20 mouse cellular contexts compared by ENCODE assay signal in the genomic region with DNA sequence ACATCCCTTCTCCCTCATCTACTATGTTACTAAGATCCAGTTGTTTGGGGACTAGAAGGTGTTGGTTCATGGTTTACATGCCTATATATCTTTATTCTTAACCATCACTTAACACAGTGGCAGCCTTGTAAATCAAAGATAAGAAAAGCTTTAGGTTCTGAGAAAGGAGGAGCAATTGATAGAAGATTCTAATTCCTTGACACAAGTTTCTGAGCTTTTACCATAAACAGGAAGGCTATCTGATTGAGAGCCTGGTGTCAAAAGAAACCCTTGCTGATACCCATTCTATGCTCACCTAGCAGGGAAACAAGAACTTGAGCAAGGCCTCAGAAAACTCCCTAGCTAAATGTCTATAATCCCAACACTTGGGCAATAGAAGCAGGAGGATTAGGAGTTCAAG. TPM values are rescaled to one million over a fixed set of nuclear protein-coding genes. Genes with fewer than 3 reads are reported as not detected.
DNase-seq lines count a peak whose midpoint lies in the region; ATAC-seq and TF ChIP-seq lines count a peak whose summit lies in the region.
"Had no signal": no experiment of that assay in that cellular context is flagged by ENCODE, and none has a peak within 500 bp of the region (broad histone marks: within the 10 kb centered on the region; RNA-seq: fewer than 3 reads in every experiment).

No protein-coding gene starts in this region.

- ATAC-seq in liver, embryonic 13.5 days (ENCODE audit: low read depth): peak; percentile 11; the same call in 1 of the 2 replicates
- ATAC-seq in liver, embryonic 11.5 days (replicated peaks; ENCODE audit: low FRiP score): no peak
- ATAC-seq in liver, embryonic 15.5 days (ENCODE audit: insufficient read depth): no peak
- ATAC-seq: activated CD4-positive, CD25-positive, alpha-beta regulatory T cell, adult 4 months; forebrain, embryonic 13.5 days; forebrain, embryonic 15.5 days; Patski had no signal

- intact Hi-C loops in left cerebral cortex, postnatal 25 days (cut with DNase I): no loop called here

- no peaks in the 10 kb centered on the region for H3K9me3 ChIP-seq in liver, embryonic 13.5 days (replicated peaks)
- no peaks in the 10 kb centered on the region for H3K9me3 ChIP-seq in liver, embryonic 11.5 days (ENCODE audit: control insufficient read depth, low read length)
- H3K9me3 ChIP-seq in MEL (replicated peaks; ENCODE audit: insufficient read depth, low read length): no peaks in the 10 kb centered on the region
- H3K9me3 ChIP-seq in liver, embryonic 15.5 days (replicated peaks): no peaks in the 10 kb centered on the region
- H3K9me3 ChIP-seq: embryonic facial prominence, embryonic 10.5 days; embryonic facial prominence, embryonic 12.5 days; forebrain, embryonic 13.5 days; forebrain, embryonic 15.5 days had no signal

- no peak overlapping the region for H3K4me3 ChIP-seq in liver, embryonic 13.5 days (replicated peaks)
- H3K4me3 ChIP-seq in liver, embryonic 11.5 days (ENCODE audit: low read depth, low read length): no peak overlapping the region
- no peak overlapping the region for H3K4me3 ChIP-seq in MEL (ENCODE audit: control insufficient read depth in 1 of 2, insufficient read depth in 1 of 2, low read depth in 2 of 2, low read length in 2 of 2)
- H3K4me3 ChIP-seq in liver, embryonic 15.5 days (replicated peaks): no peak overlapping the region
- H3K4me3 ChIP-seq: embryonic facial prominence, embryonic 10.5 days; embryonic facial prominence, embryonic 12.5 days; forebrain, embryonic 13.5 days; forebrain, embryonic 15.5 days had no signal

- H3K4me2 ChIP-seq in liver, embryonic 13.5 days: 0 out of 2 replicates have a peak overlapping the region, but pooled peaks have one; percentile 1
- H3K4me2 ChIP-seq in liver, embryonic 11.5 days: no peak overlapping the region
- H3K4me2 ChIP-seq in liver, embryonic 15.5 days: no peak overlapping the region
- H3K4me2 ChIP-seq: embryonic facial prominence, embryonic 12.5 days; forebrain, embryonic 13.5 days; forebrain, embryonic 15.5 days had no signal

- H3K27ac ChIP-seq in liver, embryonic 13.5 days: peak overlapping the region; percentile 68
- no peak overlapping the region for H3K27ac ChIP-seq in liver, embryonic 11.5 days (ENCODE audit: low read depth, low read length)
- H3K27ac ChIP-seq in MEL (ENCODE audit: control insufficient read depth, low read depth, low read length): peak overlapping the region; percentile 39; the same call in 1 of the 2 replicates
- peak overlapping the region; percentile 59 for H3K27ac ChIP-seq in liver, embryonic 15.5 days (replicated peaks)
- H3K27ac ChIP-seq: embryonic facial prominence, embryonic 10.5 days; embryonic facial prominence, embryonic 12.5 days; forebrain, embryonic 13.5 days; forebrain, embryonic 15.5 days had no signal

- peak; percentile 50; a peak in 3 of 4 replicates for TF ChIP-seq EP300 in MEL (IDR thresholded peaks at IDR 0.05; ENCODE audit: low read depth in 1 of 2, low read length in 2 of 2)

- DNase-seq in liver, embryonic 13.5 days: no peak
- no peak for DNase-seq in liver, embryonic 11.5 days (ENCODE audit: low spot score)
- DNase-seq in MEL (ENCODE audit: low read depth, low spot score): peak; percentile 46
- no peak for DNase-seq in layer of hippocampus, adult 18-20 months (ENCODE audit: low spot score in 2 of 2)
- DNase-seq in left cerebral cortex, postnatal 25 days (ENCODE audit: low spot score in 2 of 2): no peak
- DNase-seq: adrenal gland, adult 8-10 months; adrenal gland, postnatal 14 days; adrenal gland, postnatal 36 days; cerebellum, adult 11-12 months; cerebellum, adult 2 months; cerebellum, adult 9-10 months; cerebellum, postnatal 10 days; cerebellum, postnatal 25 days had no signal

- H3K36me3 ChIP-seq in liver, embryonic 13.5 days: peaks cover 44% of the 10 kb centered on the region
- no peaks in the 10 kb centered on the region; the same call in 1 of the 2 replicates for H3K36me3 ChIP-seq in liver, embryonic 11.5 days (ENCODE audit: control insufficient read depth, insufficient read depth, low read length)
- H3K36me3 ChIP-seq in MEL (ENCODE audit: control insufficient read depth in 1 of 2, insufficient read depth in 2 of 2, low read length in 2 of 2): peaks cover under 1 to 81% of the 10 kb centered on the region in 2 experiments; a peak in 3 of 4 replicates
- peaks cover 38% of the 10 kb centered on the region for H3K36me3 ChIP-seq in liver, embryonic 15.5 days (replicated peaks)
- H3K36me3 ChIP-seq: embryonic facial prominence, embryonic 10.5 days; embryonic facial prominence, embryonic 12.5 days; forebrain, embryonic 15.5 days had no signal

- H3K9ac ChIP-seq in liver, embryonic 13.5 days: peak overlapping the region; percentile 34; the same call in 1 of the 2 replicates
- H3K9ac ChIP-seq in liver, embryonic 11.5 days (ENCODE audit: low read depth, low read length): no peak overlapping the region
- no peak overlapping the region for H3K9ac ChIP-seq in MEL (ENCODE audit: control insufficient read depth, low read depth, low read length, poor library complexity, severe bottlenecking)
- no peak overlapping the region for H3K9ac ChIP-seq in liver, embryonic 15.5 days
- H3K9ac ChIP-seq: embryonic facial prominence, embryonic 12.5 days; forebrain, embryonic 13.5 days; forebrain, embryonic 15.5 days had no signal

- peaks cover under 1% of the 10 kb centered on the region; the same call in 1 of the 2 replicates for H3K79me2 ChIP-seq in MEL (ENCODE audit: control insufficient read depth, insufficient read depth, low read length, poor library complexity)

- H3K27me3 ChIP-seq in liver, embryonic 13.5 days: no peaks in the 10 kb centered on the region
- no peaks in the 10 kb centered on the region for H3K27me3 ChIP-seq in liver, embryonic 11.5 days (replicated peaks; ENCODE audit: control insufficient read depth, insufficient read depth, low read length)
- H3K27me3 ChIP-seq in MEL (ENCODE audit: control insufficient read depth in 1 of 2, insufficient read depth in 2 of 2, low read length in 2 of 2): no peaks in the 10 kb centered on the region
- H3K27me3 ChIP-seq in liver, embryonic 15.5 days: no peaks in the 10 kb centered on the region
- H3K27me3 ChIP-seq: embryonic facial prominence, embryonic 12.5 days; forebrain, embryonic 13.5 days; forebrain, embryonic 15.5 days; Patski had no signal

- no peak for TF ChIP-seq POLR2A in MEL (IDR thresholded peaks at IDR 0.05; ENCODE audit: control insufficient read depth in 1 of 2, insufficient read depth in 1 of 2, low read depth in 1 of 2, low read length in 2 of 2, poor library complexity in 1 of 2)

- TF ChIP-seq CTCF in MEL (IDR thresholded peaks at IDR 0.05 in 2 of 3, conservative IDR thresholded peaks at IDR 0.05 in 1 of 3; ENCODE audit: control insufficient read depth in 1 of 3, insufficient read depth in 1 of 3, low read depth in 2 of 3, low read length in 3 of 3, poor library complexity in 1 of 3, severe bottlenecking in 1 of 3): no peak

- H3K4me1 ChIP-seq in liver, embryonic 13.5 days (replicated peaks): peaks cover 86% of the 10 kb centered on the region
- H3K4me1 ChIP-seq in liver, embryonic 11.5 days (replicated peaks; ENCODE audit: control insufficient read depth, insufficient read depth, low read length): peaks cover 43% of the 10 kb centered on the region
- H3K4me1 ChIP-seq in MEL (ENCODE audit: control insufficient read depth in 1 of 2, insufficient read depth in 2 of 2, low read length in 2 of 2): peaks cover 38 to 44% of the 10 kb centered on the region in 2 experiments
- H3K4me1 ChIP-seq in liver, embryonic 15.5 days (replicated peaks): peaks cover 85% of the 10 kb centered on the region
- H3K4me1 ChIP-seq: embryonic facial prominence, embryonic 12.5 days; forebrain, embryonic 13.5 days; forebrain, embryonic 15.5 days had no signal

- no peak for TF ChIP-seq RAD21 in MEL (IDR thresholded peaks at IDR 0.05; ENCODE audit: low read depth, low read length)

TF ChIP-seq in MEL, 35 proteins besides CTCF, POLR2A, EP300 and RAD21:
- TF ChIP-seq NELFE (IDR thresholded peaks at IDR 0.05; ENCODE audit: low read depth, low read length) (no peak), MYB (IDR thresholded peaks at IDR 0.05; ENCODE audit: low read depth, low read length) (no peak), TCF12 (IDR thresholded peaks at IDR 0.05; ENCODE audit: low read depth, low read length) (peak; percentile 38; the same call in 1 of the 2 replicates), ELF1 (IDR thresholded peaks at IDR 0.05; ENCODE audit: low read depth, low read length) (no peak), ZC3H11A (IDR thresholded peaks at IDR 0.05; ENCODE audit: low read depth, low read length) (no peak), ETS1 (IDR thresholded peaks at IDR 0.05; ENCODE audit: low read depth, low read length) (0 out of 2 replicates have a peak, but pooled peaks have one; percentile 20), GABPA (IDR thresholded peaks at IDR 0.05; ENCODE audit: low read depth, low read length) (no peak), USF1 (IDR thresholded peaks at IDR 0.05; ENCODE audit: low read depth, low read length) (no peak), JUND (IDR thresholded peaks at IDR 0.05; ENCODE audit: low read depth, low read length) (no peak), CHD1 (IDR thresholded peaks at IDR 0.05; ENCODE audit: low read depth, low read length) (no peak), MEF2A (IDR thresholded peaks at IDR 0.05; ENCODE audit: extremely low read depth, insufficient replicate concordance, low read depth, low read length, poor library complexity, severe bottlenecking) (no peak), TAL1 (IDR thresholded peaks at IDR 0.05; ENCODE audit: low read length) (no peak), BHLHE40 (IDR thresholded peaks at IDR 0.05; ENCODE audit: borderline replicate concordance, low read depth, low read length) (no peak), RCOR1 (IDR thresholded peaks at IDR 0.05; ENCODE audit: low read depth, low read length) (peak; percentile 71; the same call in 1 of the 2 replicates), ZKSCAN1 (IDR thresholded peaks at IDR 0.05; ENCODE audit: low read depth, low read length) (no peak), GATA1 (IDR thresholded peaks at IDR 0.05; ENCODE audit: low read depth, low read length) (peak; percentile 60)

RNA-seq across cellular contexts. Expression of gene Ell2, which starts 38.8 kb away (rescaled TPM):
- 38.2 and 49.6 TPM in 2 replicates for polyA plus RNA-seq in liver, embryonic 13.5 days (2015; fragmentation: Nextera tagmentation; extraction: Ambion mirVana)
- polyA plus RNA-seq in liver, embryonic 11.5 days (2014; fragmentation: Nextera tagmentation; extraction: Ambion mirVana): 40.4 and 44.8 TPM in 2 replicates
- 25.0 and 27.7 TPM in 2 replicates for total RNA-seq in MEL (2012; rRNA removed)
- 10 to 100 TPM; 52.5 to 77.1 TPM for polyA plus RNA-seq in MEL (2012; ENCODE audit: insufficient read depth in 1 of 2, insufficient read length in 2 of 2, low read depth in 1 of 2, low replicate concordance in 2 of 2, missing spikeins in 1 of 2)
- polyA plus RNA-seq in liver, embryonic 15.5 days (2015; fragmentation: Nextera tagmentation; extraction: Ambion mirVana): 34.0 and 34.2 TPM in 2 replicates
- 10 to 100 TPM; 31.5 to 34.6 TPM for total RNA-seq in layer of hippocampus, adult 18-20 months (2021)
- total RNA-seq in left cerebral cortex, postnatal 25 days (2021): 10 to 100 TPM; 54.1 to 55.9 TPM
